In genomic region chr7:16441241-16441640, GRCm38 (mm10) we compare ENCODE assay signal across 11 mouse cellular contexts. TPM values are rescaled to one million over a fixed set of nuclear protein-coding genes. Genes with fewer than 3 reads are reported as not detected.
DNase-seq lines count a peak whose midpoint lies in the region; ATAC-seq and TF ChIP-seq lines count a peak whose summit lies in the region.
"Had no signal": no experiment of that assay in that cellular context is flagged by ENCODE, and none has a peak within 500 bp of the region (broad histone marks: within the 10 kb centered on the region; RNA-seq: fewer than 3 reads in every experiment).

No protein-coding gene starts in this region.

- 0 out of 2 replicates have a peak, but pooled peaks have one; percentile 59 for ATAC-seq in monocyte, adult 5-6 weeks (replicated peaks; ENCODE audit: insufficient number of reproducible peaks, low FRiP score, low TSS enrichment, poor library complexity, severe bottlenecking)
- no peak for ATAC-seq in heart, embryonic 11.5 days (replicated peaks; ENCODE audit: insufficient number of reproducible peaks, low FRiP score, low TSS enrichment)

- H3K4me1 ChIP-seq in heart, embryonic 11.5 days (ENCODE audit: control insufficient read depth, insufficient read depth, low read length) = no peaks in the 10 kb centered on the region

- H3K36me3 ChIP-seq in heart, embryonic 11.5 days (ENCODE audit: control insufficient read depth, insufficient read depth, low read length) = no peaks in the 10 kb centered on the region

- no peak for TF ChIP-seq POLR2A in brain, embryonic 14.5 days (IDR thresholded peaks at IDR 0.05; ENCODE audit: borderline replicate concordance, extremely low read depth, insufficient read depth, insufficient read length, poor library complexity, severe bottlenecking)

- intact Hi-C loops in left cerebral cortex, adult 2 months (cut with DNase I) = no loop called here
- intact Hi-C loops in gastrocnemius, postnatal 36 days (cut with DNase I) = no loop called here

- no peak overlapping the region for H3K27ac ChIP-seq in left cerebral cortex, adult 2 months
- no peak overlapping the region for H3K27ac ChIP-seq in heart, embryonic 11.5 days (ENCODE audit: low read depth, low read length)
- H3K27ac ChIP-seq: limb, embryonic 15.5 days had no signal

- no peak overlapping the region for H3K4me2 ChIP-seq in heart, embryonic 11.5 days
- H3K4me2 ChIP-seq: limb, embryonic 15.5 days had no signal

- no peak for DNase-seq in left cerebral cortex, adult 2 months (ENCODE audit: extremely low spot score in 1 of 2, low spot score in 2 of 2)
- no peak for DNase-seq in left cerebral cortex, adult 18-20 months (ENCODE audit: low spot score in 2 of 2)
- peak; percentile 68 for DNase-seq in CD4-positive, CD25-positive, alpha-beta regulatory T cell, adult 2 months (ENCODE audit: low read depth, low spot score)
- no peak for DNase-seq in brain, embryonic 14.5 days (ENCODE audit: low read depth)
- no peak for DNase-seq in adrenal gland, postnatal 4 days (ENCODE audit: low spot score in 2 of 2)
- no peak for DNase-seq in gastrocnemius, postnatal 36 days
- DNase-seq: layer of hippocampus, adult 9-11 months; midbrain, embryonic 14.5 days had no signal

- H3K9me3 ChIP-seq in heart, embryonic 11.5 days (replicated peaks; ENCODE audit: control insufficient read depth, low read length) = no peaks in the 10 kb centered on the region
- H3K9me3 ChIP-seq: limb, embryonic 15.5 days had no signal

- H3K27me3 ChIP-seq in heart, embryonic 11.5 days (ENCODE audit: control insufficient read depth, insufficient read depth, low read length) = no peaks in the 10 kb centered on the region
- H3K27me3 ChIP-seq: limb, embryonic 15.5 days had no signal

- peak; percentile 24 for TF ChIP-seq CTCF in left cerebral cortex, adult 2 months (IDR thresholded peaks at IDR 0.05)
- TF ChIP-seq CTCF in brain, embryonic 14.5 days (IDR thresholded peaks at IDR 0.05; ENCODE audit: borderline replicate concordance, extremely low read depth, insufficient read depth, insufficient read length) = peak; percentile 32; the same call in 1 of the 2 replicates

- no peak overlapping the region for H3K9ac ChIP-seq in heart, embryonic 11.5 days (ENCODE audit: low read depth, low read length)
- H3K9ac ChIP-seq: limb, embryonic 15.5 days had no signal

- H3K4me3 ChIP-seq in left cerebral cortex, adult 2 months = no peak overlapping the region
- no peak overlapping the region for H3K4me3 ChIP-seq in heart, embryonic 11.5 days (ENCODE audit: low read depth, low read length)
- H3K4me3 ChIP-seq: limb, embryonic 15.5 days had no signal

RNA-seq across cellular contexts. Expression of gene Tmem160, which starts 11.3 kb away (rescaled TPM):
- 10 to 100 TPM; 68.0 to 69.0 TPM for total RNA-seq in left cerebral cortex, adult 2 months (2021)
- 10 to 100 TPM; 75.9 to 81.5 TPM for total RNA-seq in left cerebral cortex, adult 18-20 months (2021)
- 52.5 and 69.0 TPM in 2 replicates for polyA plus RNA-seq in brain, embryonic 14.5 days (2012; rRNA removed)
- total RNA-seq in monocyte, adult 5-6 weeks (2017) = 16.1 to 32.9 TPM (median 21.0 TPM) in 3 replicates
- polyA plus RNA-seq in heart, embryonic 11.5 days (2014; fragmentation: Nextera tagmentation; extraction: Ambion mirVana) = 69.4 and 78.6 TPM in 2 replicates
- total RNA-seq in adrenal gland, postnatal 4 days (2021) = 10 to 100 TPM; 39.1 to 39.9 TPM
- 10 to 100 TPM; 35.6 to 42.6 TPM for total RNA-seq in gastrocnemius, postnatal 36 days (2021)

RNA-seq across cellular contexts. Expression of gene Npas1, which starts 36.3 kb away (rescaled TPM):
- total RNA-seq in left cerebral cortex, adult 2 months (2021) = 10 to 100 TPM; 10.2 to 11.5 TPM
- total RNA-seq in left cerebral cortex, adult 18-20 months (2021) = 10 to 100 TPM; 10.0 to 11.9 TPM
- polyA plus RNA-seq in brain, embryonic 14.5 days (2012; rRNA removed) = 4.6 and 5.1 TPM in 2 replicates
- not detected in 3 replicates for total RNA-seq in monocyte, adult 5-6 weeks (2017)
- polyA plus RNA-seq in heart, embryonic 11.5 days (2014; fragmentation: Nextera tagmentation; extraction: Ambion mirVana) = 0.23 TPM in 1 of 2 replicates, not detected in the other
- under 1 TPM in 1 of 2 experiments, not detected in 1; 0.20 TPM for total RNA-seq in adrenal gland, postnatal 4 days (2021)
- not detected for total RNA-seq in gastrocnemius, postnatal 36 days (2021)

RNA-seq across cellular contexts. Expression of gene Zc3h4, which starts 40.5 kb away (rescaled TPM):
- total RNA-seq in left cerebral cortex, adult 2 months (2021) = 10 to 100 TPM; 58.3 to 58.7 TPM
- 10 to 100 TPM; 52.7 to 60.7 TPM for total RNA-seq in left cerebral cortex, adult 18-20 months (2021)
- 63.7 and 73.2 TPM in 2 replicates for polyA plus RNA-seq in brain, embryonic 14.5 days (2012; rRNA removed)
- 20.4 to 63.1 TPM (median 27.4 TPM) in 3 replicates for total RNA-seq in monocyte, adult 5-6 weeks (2017)
- polyA plus RNA-seq in heart, embryonic 11.5 days (2014; fragmentation: Nextera tagmentation; extraction: Ambion mirVana) = 9.4 and 12.8 TPM in 2 replicates
- 10 to 100 TPM; 60.7 to 62.1 TPM for total RNA-seq in adrenal gland, postnatal 4 days (2021)
- 10 to 100 TPM; 24.9 to 27.1 TPM for total RNA-seq in gastrocnemius, postnatal 36 days (2021)

RNA-seq across cellular contexts. Expression of gene Sae1, which starts 53.6 kb away (rescaled TPM):
- 100 to 1,000 TPM; 100 to 105 TPM for total RNA-seq in left cerebral cortex, adult 2 months (2021)
- 100 to 1,000 TPM; 114 to 119 TPM for total RNA-seq in left cerebral cortex, adult 18-20 months (2021)
- 147 and 150 TPM in 2 replicates for polyA plus RNA-seq in brain, embryonic 14.5 days (2012; rRNA removed)
- total RNA-seq in monocyte, adult 5-6 weeks (2017) = 108 to 150 TPM (median 134 TPM) in 3 replicates
- polyA plus RNA-seq in heart, embryonic 11.5 days (2014; fragmentation: Nextera tagmentation; extraction: Ambion mirVana) = 222 and 243 TPM in 2 replicates
- total RNA-seq in adrenal gland, postnatal 4 days (2021) = 100 to 1,000 TPM; 100 to 101 TPM
- 10 to 100 TPM; 21.4 to 29.2 TPM for total RNA-seq in gastrocnemius, postnatal 36 days (2021)

Comparison
In these comparisons a context has a peak if more than half of its experiments do, and no peak if none do; other contexts are left out.
1. RNA of gene Npas1, which starts 36.3 kb away (total RNA-seq): 10.0 to 11.9 TPM in left cerebral cortex, adult 18-20 months and 10.2 to 11.5 TPM in left cerebral cortex, adult 2 months; 0.20 TPM in adrenal gland, postnatal 4 days, not detected in monocyte, adult 5-6 weeks and not detected in gastrocnemius, postnatal 36 days; every median in the first group is over 4 times any median in the second.